Mouse (Mus musculus): Measurements from ENCODE around the gene Atp6v1b1.

Gene Atp6v1b1

GRCm38 (mm10) chr6:83742761-83743160, at the start of gene Atp6v1b1:
TSS of gene Atp6v1b1 (plus strand) at chr6:83742990.
- no peak for DNase-seq (ENCODE audit: low spot score in 2 of 2)

GRCm38 (mm10) chr6:83693835-83694234, 49.0 kb upstream of the Atp6v1b1 start:
- DNase-seq (ENCODE audit: low spot score in 2 of 2), result no peak

GRCm38 (mm10) chr6:83695731-83696130, 47.1 kb upstream of the Atp6v1b1 start:
- DNase-seq (ENCODE audit: low spot score in 2 of 2), result no peak

- no peak for DNase-seq (ENCODE audit: low spot score in 2 of 2)
These were observed 46.1 kb upstream of the Atp6v1b1 start for GRCm38 (mm10) chr6:83696684-83697083.

- DNase-seq (ENCODE audit: low spot score in 2 of 2), result no peak
These were observed 44.9 kb upstream of the Atp6v1b1 start for GRCm38 (mm10) chr6:83697932-83698331.

GRCm38 (mm10) chr6:83699971-83700370, 42.8 kb upstream of the Atp6v1b1 start:
- DNase-seq (ENCODE audit: low spot score in 2 of 2), result no peak

GRCm38 (mm10) chr6:83701001-83701400, 41.8 kb upstream of the Atp6v1b1 start:
- no peak for DNase-seq (ENCODE audit: low spot score in 2 of 2)

- DNase-seq (ENCODE audit: low spot score in 2 of 2), result no peak
These were observed 40.4 kb upstream of the Atp6v1b1 start for GRCm38 (mm10) chr6:83702146-83702999.

GRCm38 (mm10) chr6:83703000-83703721, 39.6 kb upstream of the Atp6v1b1 start:
- no peak for DNase-seq (ENCODE audit: low spot score in 2 of 2)

- DNase-seq (ENCODE audit: low spot score in 2 of 2), result no peak
These were observed 39.1 kb upstream of the Atp6v1b1 start for GRCm38 (mm10) chr6:83703722-83704078.

- DNase-seq (ENCODE audit: low spot score in 2 of 2), result no peak
These were observed 38.5 kb upstream of the Atp6v1b1 start for GRCm38 (mm10) chr6:83704294-83704693.

GRCm38 (mm10) chr6:83704701-83705100, 38.1 kb upstream of the Atp6v1b1 start:
- DNase-seq (ENCODE audit: low spot score in 2 of 2), result no peak

- no peak for DNase-seq (ENCODE audit: low spot score in 2 of 2)
These were observed 34.9 kb upstream of the Atp6v1b1 start for GRCm38 (mm10) chr6:83707738-83708510.

GRCm38 (mm10) chr6:83710361-83711066, 32.3 kb upstream of the Atp6v1b1 start:
- no peak for DNase-seq (ENCODE audit: low spot score in 2 of 2)

- DNase-seq (ENCODE audit: low spot score in 2 of 2), result no peak
These were observed 31.6 kb upstream of the Atp6v1b1 start, which contains the start of gene Vax2 for GRCm38 (mm10) chr6:83711067-83711675. TSS of gene Vax2 (plus strand) at chr6:83711264.

- no peak for DNase-seq (ENCODE audit: low spot score in 2 of 2)
These were observed 30.9 kb upstream of the Atp6v1b1 start for GRCm38 (mm10) chr6:83711725-83712475.

GRCm38 (mm10) chr6:83713271-83714136, 29.3 kb upstream of the Atp6v1b1 start:
- no peak for DNase-seq (ENCODE audit: low spot score in 2 of 2)

GRCm38 (mm10) chr6:83714221-83715123, 28.3 kb upstream of the Atp6v1b1 start:
- DNase-seq (ENCODE audit: low spot score in 2 of 2), result no peak

Measured in frontal cortex, postnatal 25 days (tissue).